Mouse (Mus musculus): ENCODE data around the gene Etfbkmt. TPM values are rescaled to one million over a fixed set of nuclear protein-coding genes. Genes with fewer than 3 reads are reported as not detected.

Gene Etfbkmt
- polyA plus RNA-seq (2012; rRNA removed) (6.0 and 7.8 TPM in 2 replicates), polyA plus RNA-seq (2014; fragmentation: Nextera tagmentation; extraction: Ambion mirVana) (10.7 and 11.6 TPM in 2 replicates)

DNA sequence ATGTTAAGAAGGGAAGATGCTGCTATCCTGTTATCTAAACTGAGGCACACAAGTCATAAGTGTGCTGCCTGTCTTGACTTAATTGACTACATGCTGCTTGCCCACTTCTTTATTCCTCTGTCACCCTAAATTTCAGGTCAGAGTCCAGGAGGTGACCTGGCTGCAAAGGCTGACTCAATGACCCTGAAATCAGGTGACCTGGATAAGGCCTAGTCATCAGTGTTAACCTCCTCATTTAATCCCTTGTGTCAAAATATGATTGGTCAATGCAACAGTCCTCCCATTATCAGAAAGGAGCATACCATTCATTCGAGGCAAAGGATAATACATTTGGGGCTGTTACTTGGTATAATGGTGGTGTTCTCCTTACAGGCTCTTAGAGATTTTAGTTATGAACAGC, at the start of gene Etfbkmt:
TSS of gene Etfbkmt (plus strand) at position 379 of the 400 bp plus-strand sequence.
- Histone ChIP-seq H3K9me3 (ENCODE audit: control insufficient read depth, low read length) (no peaks in the 10 kb centered on the region), H3K27ac (no peak within 1 kb of the TSS), H3K27me3 (ENCODE audit: control insufficient read depth, insufficient read depth, low read length) (no peaks in the 10 kb centered on the region), H3K4me2 (ENCODE audit: low read depth) (peak within 1 kb of the TSS; percentile 85; the same call in 1 of the 2 replicates), H3K36me3 (replicated peaks; ENCODE audit: control insufficient read depth, insufficient read depth, low read depth) (no peaks in the 10 kb centered on the region; the same call in 1 of the 2 replicates), H3K4me1 (replicated peaks; ENCODE audit: control insufficient read depth in 2 of 2, insufficient read depth in 2 of 2, low read length in 1 of 2) (peaks cover 2 to 16% of the 10 kb centered on the region in 2 experiments; a peak in 3 of 4 replicates), H3K9ac (replicated peaks) (no peak within 1 kb of the TSS), H3K4me3 (ENCODE audit: insufficient read depth in 1 of 2, low read depth in 2 of 2, low read length in 2 of 2) (no peak within 1 kb of the TSS)
- no peak for TF ChIP-seq CTCF (IDR thresholded peaks at IDR 0.05; ENCODE audit: low read depth)
- TF ChIP-seq EP300 (IDR thresholded peaks at IDR 0.05; ENCODE audit: low read depth): no peak
- 23% methylated on average over 1 of the region's 1 CpGs for WGBS (ENCODE audit: insufficient replicate concordance)
- ATAC-seq (ENCODE audit: insufficient read depth): no peak
- DNase-seq (ENCODE audit: low read depth in 3 of 3, low spot score in 3 of 3): no peak

DNA sequence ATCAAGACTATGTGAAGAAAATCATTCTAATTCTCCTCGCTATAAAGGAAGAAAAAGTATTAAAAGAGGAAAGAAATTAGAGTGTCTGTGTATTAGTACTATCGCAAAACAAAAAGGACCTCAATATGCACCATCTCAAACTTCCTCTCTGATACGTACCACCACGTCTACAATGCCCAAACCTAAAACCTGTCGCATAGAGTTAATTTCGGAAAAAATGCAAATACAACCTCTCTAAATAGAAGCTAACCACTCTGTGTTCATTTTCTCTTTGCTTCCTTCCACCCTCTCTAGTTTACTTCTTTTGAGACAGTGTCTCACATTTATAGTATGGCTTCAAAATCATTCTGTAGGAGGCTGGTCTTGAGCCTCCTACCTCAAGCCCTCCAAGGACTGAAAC, 47.2 kb upstream of the Etfbkmt start:
- ATAC-seq (ENCODE audit: insufficient read depth): no peak
- H3K9ac ChIP-seq (replicated peaks): no peak overlapping the region
- WGBS (ENCODE audit: insufficient replicate concordance): 64% methylated on average over 6 of the region's 6 CpGs
- no peak overlapping the region for H3K4me2 ChIP-seq (ENCODE audit: low read depth)
- no peaks in the 10 kb centered on the region for H3K36me3 ChIP-seq (replicated peaks; ENCODE audit: control insufficient read depth, insufficient read depth, low read depth)
- DNase-seq (ENCODE audit: low read depth in 3 of 3, low spot score in 3 of 3): no peak
- no peak overlapping the region for H3K4me3 ChIP-seq (ENCODE audit: insufficient read depth in 1 of 2, low read depth in 2 of 2, low read length in 2 of 2)
- peaks cover 0 to 5% of the 10 kb centered on the region in 2 experiments; a peak in 1 of 4 replicates for H3K4me1 ChIP-seq (replicated peaks; ENCODE audit: control insufficient read depth in 2 of 2, insufficient read depth in 2 of 2, low read length in 1 of 2)
- H3K27me3 ChIP-seq (ENCODE audit: control insufficient read depth, insufficient read depth, low read length): no peaks in the 10 kb centered on the region
- no peak overlapping the region for H3K27ac ChIP-seq
- TF ChIP-seq CTCF (IDR thresholded peaks at IDR 0.05; ENCODE audit: low read depth) (no peak), EP300 (IDR thresholded peaks at IDR 0.05; ENCODE audit: low read depth) (no peak)
- no peaks in the 10 kb centered on the region for H3K9me3 ChIP-seq (ENCODE audit: control insufficient read depth, low read length)

DNA sequence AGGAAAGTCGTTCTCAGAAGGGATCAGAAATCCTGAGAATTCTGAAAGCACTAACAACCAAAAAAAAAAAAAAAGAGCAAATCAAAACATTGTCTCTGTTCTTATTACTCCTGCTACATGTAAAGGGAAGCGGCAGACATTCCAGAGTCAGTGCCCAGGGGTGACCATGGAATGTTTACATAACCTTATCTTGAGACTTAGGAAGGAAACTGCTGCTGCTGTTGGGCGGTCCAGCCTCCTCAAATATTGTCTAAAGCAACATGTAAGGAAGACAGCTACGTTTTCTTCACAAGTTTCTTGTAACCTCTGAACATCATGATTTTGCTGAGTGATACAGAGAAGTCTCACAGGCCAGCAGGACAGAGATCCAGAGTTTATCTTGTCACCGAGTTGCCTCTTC, 46.2 kb upstream of the Etfbkmt start:
- Histone ChIP-seq H3K27ac (no peak overlapping the region), H3K4me2 (ENCODE audit: low read depth) (no peak overlapping the region), H3K9ac (replicated peaks) (no peak overlapping the region), H3K4me1 (replicated peaks; ENCODE audit: control insufficient read depth in 2 of 2, insufficient read depth in 2 of 2, low read length in 1 of 2) (peaks cover 0 to 5% of the 10 kb centered on the region in 2 experiments; a peak in 1 of 4 replicates), H3K9me3 (ENCODE audit: control insufficient read depth, low read length) (no peaks in the 10 kb centered on the region), H3K4me3 (ENCODE audit: insufficient read depth in 1 of 2, low read depth in 2 of 2, low read length in 2 of 2) (no peak overlapping the region), H3K27me3 (ENCODE audit: control insufficient read depth, insufficient read depth, low read length) (no peaks in the 10 kb centered on the region), H3K36me3 (replicated peaks; ENCODE audit: control insufficient read depth, insufficient read depth, low read depth) (no peaks in the 10 kb centered on the region)
- DNase-seq (ENCODE audit: low read depth in 3 of 3, low spot score in 3 of 3) (no peak), ATAC-seq (ENCODE audit: insufficient read depth) (no peak)
- 22% methylated on average over 5 of the region's 5 CpGs for WGBS (ENCODE audit: insufficient replicate concordance)
- TF ChIP-seq EP300 (IDR thresholded peaks at IDR 0.05; ENCODE audit: low read depth) (no peak), CTCF (IDR thresholded peaks at IDR 0.05; ENCODE audit: low read depth) (no peak)

DNA sequence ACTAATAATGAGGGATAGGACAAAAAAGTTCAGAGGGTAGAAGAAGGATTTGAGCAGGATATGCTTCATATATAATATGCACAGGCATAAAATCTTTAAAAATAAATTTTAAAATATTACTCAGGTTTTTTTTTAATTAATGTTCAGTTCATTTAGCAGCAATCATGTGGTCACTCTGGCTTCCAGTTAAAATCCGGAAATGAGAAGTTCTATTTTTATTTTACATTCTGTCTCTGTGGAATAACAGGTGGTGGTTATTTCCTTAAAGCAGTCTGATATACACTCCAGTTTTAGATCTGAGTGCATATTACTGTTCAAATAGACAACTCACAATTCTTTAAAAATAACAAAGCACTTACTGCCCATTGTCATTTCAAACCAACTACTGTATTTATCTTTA, 45.1 kb upstream of the Etfbkmt start:
- no peak for DNase-seq (ENCODE audit: low read depth in 3 of 3, low spot score in 3 of 3)
- TF ChIP-seq CTCF (IDR thresholded peaks at IDR 0.05; ENCODE audit: low read depth): no peak
- TF ChIP-seq EP300 (IDR thresholded peaks at IDR 0.05; ENCODE audit: low read depth): no peak
- no peak overlapping the region for H3K9ac ChIP-seq (replicated peaks)
- no peaks in the 10 kb centered on the region for H3K27me3 ChIP-seq (ENCODE audit: control insufficient read depth, insufficient read depth, low read length)
- ATAC-seq (ENCODE audit: insufficient read depth): no peak
- no peaks in the 10 kb centered on the region for H3K36me3 ChIP-seq (replicated peaks; ENCODE audit: control insufficient read depth, insufficient read depth, low read depth)
- 13% methylated on average over 1 of the region's 1 CpGs for WGBS (ENCODE audit: insufficient replicate concordance)
- H3K4me1 ChIP-seq (replicated peaks; ENCODE audit: control insufficient read depth in 2 of 2, insufficient read depth in 2 of 2, low read length in 1 of 2): peaks cover 0 to 5% of the 10 kb centered on the region in 2 experiments; a peak in 1 of 4 replicates
- H3K9me3 ChIP-seq (ENCODE audit: control insufficient read depth, low read length): no peaks in the 10 kb centered on the region
- no peak overlapping the region for H3K27ac ChIP-seq
- no peak overlapping the region for H3K4me2 ChIP-seq (ENCODE audit: low read depth)
- H3K4me3 ChIP-seq (ENCODE audit: insufficient read depth in 1 of 2, low read depth in 2 of 2, low read length in 2 of 2): no peak overlapping the region

DNA sequence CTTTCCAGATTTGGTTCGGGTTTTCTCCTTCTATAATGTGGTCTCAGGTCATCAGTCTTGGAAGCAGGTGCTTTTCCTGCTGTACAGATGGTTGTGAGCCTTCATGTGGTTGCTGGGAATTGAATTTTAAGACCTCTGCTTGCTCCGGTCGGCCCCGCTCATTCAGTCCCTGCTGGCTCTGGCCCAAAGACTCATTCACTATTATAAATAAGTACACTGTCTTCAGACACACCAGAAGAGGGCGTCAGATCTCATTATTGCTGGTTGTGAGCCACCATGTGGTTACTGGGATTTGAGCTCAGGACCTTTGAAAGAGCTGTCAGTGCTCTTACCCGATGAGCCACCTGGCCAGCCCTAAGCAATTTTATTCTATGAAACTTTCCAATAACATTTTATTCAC, 44.3 kb upstream of the Etfbkmt start:
- 66% methylated on average over 6 of the region's 6 CpGs for WGBS (ENCODE audit: insufficient replicate concordance)
- H3K4me3 ChIP-seq (ENCODE audit: insufficient read depth in 1 of 2, low read depth in 2 of 2, low read length in 2 of 2): no peak overlapping the region
- peaks cover 3% of the 10 kb centered on the region for H3K27me3 ChIP-seq (ENCODE audit: control insufficient read depth, insufficient read depth, low read length)
- H3K9ac ChIP-seq (replicated peaks): no peak overlapping the region
- ATAC-seq (ENCODE audit: insufficient read depth): no peak
- no peak for DNase-seq (ENCODE audit: low read depth in 3 of 3, low spot score in 3 of 3)
- no peak overlapping the region for H3K27ac ChIP-seq
- no peak overlapping the region for H3K4me2 ChIP-seq (ENCODE audit: low read depth)
- H3K9me3 ChIP-seq (ENCODE audit: control insufficient read depth, low read length): no peaks in the 10 kb centered on the region
- H3K36me3 ChIP-seq (replicated peaks; ENCODE audit: control insufficient read depth, insufficient read depth, low read depth): no peaks in the 10 kb centered on the region
- TF ChIP-seq CTCF (IDR thresholded peaks at IDR 0.05; ENCODE audit: low read depth) (no peak), EP300 (IDR thresholded peaks at IDR 0.05; ENCODE audit: low read depth) (no peak)
- peaks cover 0 to 5% of the 10 kb centered on the region in 2 experiments; a peak in 1 of 4 replicates for H3K4me1 ChIP-seq (replicated peaks; ENCODE audit: control insufficient read depth in 2 of 2, insufficient read depth in 2 of 2, low read length in 1 of 2)
